21 mouse cellular contexts compared by ENCODE assay signal in genomic region chr9:78742012-78742411, GRCm38 (mm10).
DNase-seq lines count a peak whose midpoint lies in the region; ATAC-seq lines count a peak whose summit lies in the region.
"Had no signal": no experiment of that assay in that cellular context is flagged by ENCODE, and none has a peak within 500 bp of the region (broad histone marks: within the 10 kb centered on the region; RNA-seq: fewer than 3 reads in every experiment).

No protein-coding gene starts in this region.

- WGBS in embryonic facial prominence, embryonic 13.5 days, result 39% methylated on average over 3 of the region's 3 CpGs
- WGBS in embryonic facial prominence, embryonic 10.5 days, result 51% methylated on average over 3 of the region's 3 CpGs
- 40% methylated on average over 3 of the region's 3 CpGs for WGBS in embryonic facial prominence, embryonic 14.5 days

- no peak for DNase-seq in embryonic facial prominence, embryonic 10.5 days (ENCODE audit: low spot score)
- DNase-seq in kidney, adult 9 months, result peak; percentile 54
- no peak for DNase-seq in kidney, postnatal 10 days
- DNase-seq in 3134 (ENCODE audit: extremely low read depth, insufficient read length, low spot score), result peak; percentile 24
- peak; percentile 15 for DNase-seq in embryonic facial prominence, embryonic 14.5 days (ENCODE audit: low spot score)
- no peak for DNase-seq in layer of hippocampus, adult 8-10 months (ENCODE audit: low spot score in 2 of 2)
- no peak for DNase-seq in left cerebral cortex, postnatal 4 days
- DNase-seq: cerebellum, adult 2 months; gastrocnemius, postnatal 14 days; heart, adult 18-20 months; heart, postnatal 36 days; liver had no signal

- no peaks in the 10 kb centered on the region for H3K27me3 ChIP-seq in embryonic facial prominence, embryonic 13.5 days
- no peaks in the 10 kb centered on the region for H3K27me3 ChIP-seq in embryonic facial prominence, embryonic 10.5 days (replicated peaks; ENCODE audit: low read depth, poor library complexity, severe bottlenecking)
- H3K27me3 ChIP-seq in embryonic facial prominence, embryonic 14.5 days (replicated peaks; ENCODE audit: control insufficient read depth, insufficient read depth, low read length), result no peaks in the 10 kb centered on the region
- H3K27me3 ChIP-seq: CH12.LX; heart, embryonic 13.5 days; kidney, embryonic 15.5 days had no signal

- no peak overlapping the region for H3K9ac ChIP-seq in embryonic facial prominence, embryonic 13.5 days
- H3K9ac ChIP-seq in embryonic facial prominence, embryonic 14.5 days (ENCODE audit: low read depth, low read length), result no peak overlapping the region
- H3K9ac ChIP-seq: heart, embryonic 13.5 days; hindbrain, embryonic 14.5 days; kidney, embryonic 15.5 days had no signal

- intact Hi-C loops in left cerebral cortex, postnatal 4 days (cut with DNase I), result no loop called here

- peak overlapping the region; percentile 48; the same call in 1 of the 2 replicates for H3K27ac ChIP-seq in embryonic facial prominence, embryonic 13.5 days
- no peak overlapping the region for H3K27ac ChIP-seq in embryonic facial prominence, embryonic 10.5 days (replicated peaks)
- H3K27ac ChIP-seq in embryonic facial prominence, embryonic 14.5 days (replicated peaks; ENCODE audit: low read depth, low read length), result no peak overlapping the region
- H3K27ac ChIP-seq: heart, embryonic 13.5 days; hindbrain, embryonic 14.5 days; kidney, embryonic 15.5 days; macrophage; midbrain, embryonic 10.5 days; stomach, postnatal 0 days had no signal

- no peaks in the 10 kb centered on the region for H3K36me3 ChIP-seq in embryonic facial prominence, embryonic 13.5 days
- no peaks in the 10 kb centered on the region for H3K36me3 ChIP-seq in embryonic facial prominence, embryonic 10.5 days (replicated peaks)
- no peaks in the 10 kb centered on the region for H3K36me3 ChIP-seq in embryonic facial prominence, embryonic 14.5 days (ENCODE audit: control insufficient read depth, insufficient read depth, low read length)
- H3K36me3 ChIP-seq: heart, embryonic 13.5 days; kidney, embryonic 15.5 days; midbrain, embryonic 10.5 days had no signal

- ATAC-seq in embryonic facial prominence, embryonic 13.5 days (ENCODE audit: insufficient number of reproducible peaks, insufficient read depth, low FRiP score, low TSS enrichment, low read depth), result no peak
- no peak for ATAC-seq in embryonic facial prominence, embryonic 14.5 days (ENCODE audit: low read depth)

- H3K4me3 ChIP-seq in embryonic facial prominence, embryonic 13.5 days, result no peak overlapping the region
- no peak overlapping the region for H3K4me3 ChIP-seq in embryonic facial prominence, embryonic 10.5 days
- H3K4me3 ChIP-seq in embryonic facial prominence, embryonic 14.5 days (ENCODE audit: low read depth, low read length), result no peak overlapping the region
- H3K4me3 ChIP-seq: erythroblast, embryonic 14.5 days; heart, embryonic 13.5 days; kidney, embryonic 15.5 days; midbrain, embryonic 10.5 days had no signal

- H3K4me1 ChIP-seq in embryonic facial prominence, embryonic 13.5 days, result no peaks in the 10 kb centered on the region
- no peaks in the 10 kb centered on the region for H3K4me1 ChIP-seq in embryonic facial prominence, embryonic 10.5 days
- no peaks in the 10 kb centered on the region for H3K4me1 ChIP-seq in embryonic facial prominence, embryonic 14.5 days (ENCODE audit: control insufficient read depth, insufficient read depth, low read length)
- H3K4me1 ChIP-seq: kidney, embryonic 15.5 days; midbrain, embryonic 10.5 days had no signal

- no peaks in the 10 kb centered on the region for H3K9me3 ChIP-seq in embryonic facial prominence, embryonic 13.5 days
- no peaks in the 10 kb centered on the region for H3K9me3 ChIP-seq in embryonic facial prominence, embryonic 10.5 days
- H3K9me3 ChIP-seq in embryonic facial prominence, embryonic 14.5 days (ENCODE audit: control insufficient read depth, low read length), result no peaks in the 10 kb centered on the region
- H3K9me3 ChIP-seq: heart, embryonic 13.5 days; kidney, embryonic 15.5 days; midbrain, embryonic 10.5 days had no signal

- no peak overlapping the region for H3K4me2 ChIP-seq in embryonic facial prominence, embryonic 13.5 days
- H3K4me2 ChIP-seq in embryonic facial prominence, embryonic 14.5 days (ENCODE audit: low read depth, low read length), result no peak overlapping the region
- H3K4me2 ChIP-seq: heart, embryonic 13.5 days; hindbrain, embryonic 14.5 days; kidney, embryonic 15.5 days had no signal

Comparison
In these comparisons a context has a peak if more than half of its experiments do, and no peak if none do; other contexts are left out.
1. DNase-seq: peak in kidney, adult 9 months (single experiment), 3134 (single experiment) and embryonic facial prominence, embryonic 14.5 days (single experiment); none in embryonic facial prominence, embryonic 10.5 days (single experiment), kidney, postnatal 10 days (single experiment), layer of hippocampus, adult 8-10 months (0 of 2) and left cerebral cortex, postnatal 4 days (single experiment).